12 mouse cellular contexts compared by ENCODE assay signal in genomic region chr4:136028132-136028564, GRCm38 (mm10). TPM values are rescaled to one million over a fixed set of nuclear protein-coding genes. Genes with fewer than 3 reads are reported as not detected.
DNase-seq lines count a peak whose midpoint lies in the region; ATAC-seq and TF ChIP-seq lines count a peak whose summit lies in the region.
"Had no signal": no experiment of that assay in that cellular context is flagged by ENCODE, and none has a peak within 500 bp of the region (broad histone marks: within the 10 kb centered on the region; RNA-seq: fewer than 3 reads in every experiment).

No protein-coding gene starts in this region.

- H3K9me3 ChIP-seq in lung, postnatal 0 days (ENCODE audit: low read length) = no peaks in the 10 kb centered on the region
- H3K9me3 ChIP-seq in megakaryocyte, embryonic 14.5 days = no peaks in the 10 kb centered on the region

- peak; percentile 32 for DNase-seq in lung, postnatal 36 days
- no peak for DNase-seq in lung, postnatal 0 days (ENCODE audit: low spot score)
- peak; percentile 58 for DNase-seq in thymus, postnatal 4 days
- DNase-seq in adrenal gland, adult 8-10 months = no peak
- DNase-seq in embryo, embryonic 9.5 days (ENCODE audit: extremely low spot score) = no peak
- DNase-seq in yolk sac, embryonic 10.5 days (ENCODE audit: low spot score) = no peak
- DNase-seq: cerebellum, adult 8-10 months; forebrain, postnatal 0 days; kidney, postnatal 4 days had no signal

- no peaks in the 10 kb centered on the region for H3K27me3 ChIP-seq in lung, postnatal 0 days (replicated peaks; ENCODE audit: insufficient read depth, low read length)
- no peaks in the 10 kb centered on the region for H3K27me3 ChIP-seq in megakaryocyte, embryonic 14.5 days (replicated peaks)

- no peak overlapping the region for H3K4me3 ChIP-seq in lung, postnatal 0 days (ENCODE audit: low read depth, low read length)
- peak overlapping the region; percentile 84 for H3K4me3 ChIP-seq in megakaryocyte, embryonic 14.5 days (replicated peaks)
- H3K4me3 ChIP-seq: myocyte had no signal

- WGBS in lung, postnatal 0 days = 80% methylated on average over 19 of the region's 19 CpGs

- no peak for TF ChIP-seq EP300 in lung, postnatal 0 days (IDR thresholded peaks at IDR 0.05)

- no peak for ATAC-seq in lung, postnatal 0 days
- ATAC-seq in common myeloid progenitor, adult 5-6 weeks (replicated peaks; ENCODE audit: low read depth, poor library complexity, severe bottlenecking) = peak; percentile 15; the same call in 1 of the 2 replicates
- ATAC-seq: forebrain, postnatal 0 days had no signal

- TF ChIP-seq CTCF in lung, postnatal 0 days (IDR thresholded peaks at IDR 0.05) = no peak

- no peaks in the 10 kb centered on the region for H3K36me3 ChIP-seq in lung, postnatal 0 days (ENCODE audit: insufficient read depth, low read length)
- H3K36me3 ChIP-seq in megakaryocyte, embryonic 14.5 days (replicated peaks; ENCODE audit: low read length) = peaks cover 3% of the 10 kb centered on the region

- no peak overlapping the region for H3K4me2 ChIP-seq in lung, postnatal 0 days (replicated peaks; ENCODE audit: low read depth, low read length)

- H3K27ac ChIP-seq in lung, postnatal 0 days (ENCODE audit: low read length) = no peak overlapping the region

- H3K9ac ChIP-seq in lung, postnatal 0 days (replicated peaks; ENCODE audit: low read depth) = no peak overlapping the region
- H3K9ac ChIP-seq: forebrain, postnatal 0 days had no signal

- no peaks in the 10 kb centered on the region for H3K4me1 ChIP-seq in lung, postnatal 0 days (ENCODE audit: insufficient read depth, low read depth, low read length)
- H3K4me1 ChIP-seq in megakaryocyte, embryonic 14.5 days = peaks cover 80% of the 10 kb centered on the region

RNA-seq across cellular contexts. Expression of gene Eloa, which starts 6.6 kb away (rescaled TPM):
- polyA plus RNA-seq in lung, postnatal 0 days (2015; fragmentation: Nextera tagmentation; extraction: Ambion mirVana) = 25.6 and 26.8 TPM in 2 replicates
- total RNA-seq in common myeloid progenitor, adult 5-6 weeks (2017) = 48.3 and 52.5 TPM in 2 replicates
- polyA plus RNA-seq in megakaryocyte, embryonic 14.5 days (2012; ENCODE audit: insufficient read depth, low replicate concordance) = 3.7 and 4.5 TPM in 2 replicates
- total RNA-seq in adrenal gland, adult 8-10 months (2022) = 10 to 100 TPM; 38.6 to 44.8 (median 43.9) TPM

RNA-seq across cellular contexts. Expression of gene Rpl11, which starts 25.1 kb away (rescaled TPM):
- polyA plus RNA-seq in lung, postnatal 0 days (2015; fragmentation: Nextera tagmentation; extraction: Ambion mirVana) = 325 and 355 TPM in 2 replicates
- total RNA-seq in common myeloid progenitor, adult 5-6 weeks (2017) = 1,101 and 1,166 TPM in 2 replicates
- polyA plus RNA-seq in megakaryocyte, embryonic 14.5 days (2012; ENCODE audit: insufficient read depth, low replicate concordance) = 414 and 1,524 TPM in 2 replicates
- 100 to 1,000 TPM; 326 to 545 (median 424) TPM for total RNA-seq in adrenal gland, adult 8-10 months (2022)

RNA-seq across cellular contexts. Expression of gene Pithd1, which starts 41.1 kb away (rescaled TPM):
- polyA plus RNA-seq in lung, postnatal 0 days (2015; fragmentation: Nextera tagmentation; extraction: Ambion mirVana) = 35.3 and 39.6 TPM in 2 replicates
- total RNA-seq in common myeloid progenitor, adult 5-6 weeks (2017) = 21.1 and 30.6 TPM in 2 replicates
- polyA plus RNA-seq in megakaryocyte, embryonic 14.5 days (2012; ENCODE audit: insufficient read depth, low replicate concordance) = 41.3 and 62.6 TPM in 2 replicates
- total RNA-seq in adrenal gland, adult 8-10 months (2022) = 10 to 100 TPM; 31.8 to 51.8 (median 40.4) TPM

RNA-seq across cellular contexts. Expression of gene Lypla2, which starts 55.7 kb away (rescaled TPM):
- polyA plus RNA-seq in lung, postnatal 0 days (2015; fragmentation: Nextera tagmentation; extraction: Ambion mirVana) = 103 and 115 TPM in 2 replicates
- total RNA-seq in common myeloid progenitor, adult 5-6 weeks (2017) = 11.0 and 16.1 TPM in 2 replicates
- 295 and 453 TPM in 2 replicates for polyA plus RNA-seq in megakaryocyte, embryonic 14.5 days (2012; ENCODE audit: insufficient read depth, low replicate concordance)
- total RNA-seq in adrenal gland, adult 8-10 months (2022) = 10 to 100 TPM; 79.7 to 84.5 (median 81.6) TPM

Comparison
In these comparisons a context has a peak if more than half of its experiments do, and no peak if none do; other contexts are left out.
1. DNase-seq: peak in lung, postnatal 36 days (single experiment) and thymus, postnatal 4 days (single experiment); none in lung, postnatal 0 days (single experiment), adrenal gland, adult 8-10 months (single experiment), embryo, embryonic 9.5 days (single experiment) and yolk sac, embryonic 10.5 days (single experiment).